Mouse (Mus musculus) adipocyte (in vitro differentiated cells): Measurements from ENCODE around the gene Ckap2.
"Not testable (repeated sequence)": the region's sequence is repeated elsewhere in the genome, so short reads cannot be mapped to it uniquely, and the experiment has no call there.

Experiments used
- DNase-seq: peaks from one replicate; pipeline ENCODE4 v3.0.0-alpha.2; 2016; ENCODE audit warnings: low spot score

The Ckap2 gene

GRCm38 (mm10) chr8:22148367-22148740 lies 37.3 kb downstream of the Ckap2 start:
- no peak for DNase-seq

GRCm38 (mm10) chr8:22147706-22148366 lies 37.8 kb downstream of the Ckap2 start:
- DNase-seq, result no peak

- no peak for DNase-seq
Observed at GRCm38 (mm10) chr8:22145831-22146230, 39.8 kb downstream of the Ckap2 start.

- DNase-seq, result no peak
Observed at GRCm38 (mm10) chr8:22143764-22144491, 41.7 kb downstream of the Ckap2 start.

- no peak for DNase-seq
Observed at GRCm38 (mm10) chr8:22142592-22142991, 43.0 kb downstream of the Ckap2 start.

GRCm38 (mm10) chr8:22141836-22142385 lies 43.7 kb downstream of the Ckap2 start:
- DNase-seq, result no peak

- not testable (repeated sequence) for DNase-seq
Observed at GRCm38 (mm10) chr8:22136462-22136861, 49.2 kb downstream of the Ckap2 start.

- DNase-seq, result no peak
Observed at GRCm38 (mm10) chr8:22134750-22135135, 50.9 kb downstream of the Ckap2 start.

GRCm38 (mm10) chr8:22134078-22134749 lies 51.4 kb downstream of the Ckap2 start:
- no peak for DNase-seq

- no peak for DNase-seq
Observed at GRCm38 (mm10) chr8:22132062-22132461, 53.6 kb downstream of the Ckap2 start.

GRCm38 (mm10) chr8:22124220-22125152 lies 61.1 kb downstream of the Ckap2 start, which contains the start of gene Nek5:
Nek5 (minus strand) TSS chr8:22125053.
- DNase-seq, result peak; percentile 5
